Mouse (Mus musculus): ENCODE results near the gene A3galt2. TPM values are rescaled to one million over a fixed set of nuclear protein-coding genes. Genes with fewer than 3 reads are reported as not detected.

The A3galt2 gene
- total RNA-seq, 4 experiments from 2014 or later, result not detected

DNA sequence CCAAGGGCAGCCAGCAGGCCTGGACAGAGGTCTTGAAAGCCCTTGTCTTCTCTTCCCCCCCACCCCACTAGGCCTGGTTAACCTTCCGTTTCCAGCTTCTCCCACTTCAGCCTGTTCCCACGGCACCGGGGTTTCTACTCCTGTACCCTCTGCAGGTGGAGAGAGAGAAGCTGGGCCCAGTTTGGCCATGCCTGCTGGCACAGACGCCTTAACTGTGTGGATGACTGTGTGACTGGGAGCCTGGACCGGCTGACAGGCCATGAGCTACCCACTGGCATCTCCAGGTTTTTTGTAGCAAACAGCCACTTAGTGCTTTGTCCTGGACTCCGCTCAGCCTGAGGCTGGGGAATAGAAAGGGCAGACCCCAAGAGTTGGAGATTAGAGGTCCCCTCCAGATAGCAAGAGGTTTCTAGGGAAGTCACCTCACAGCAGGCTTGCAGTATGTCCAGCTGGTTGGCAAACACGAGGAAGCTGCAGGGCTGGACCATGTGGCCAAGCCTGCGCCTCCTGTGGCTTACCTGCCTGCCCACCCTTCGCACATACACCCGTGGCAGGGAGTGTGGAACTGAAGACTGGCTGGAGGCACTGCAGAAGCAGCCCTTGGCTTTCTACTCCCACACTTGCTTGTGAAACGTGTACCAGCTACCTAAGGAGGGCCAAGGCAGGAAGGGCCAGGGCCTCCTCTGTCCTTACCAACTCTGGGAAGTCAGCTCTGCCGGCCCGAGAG, 3.0 kb upstream of the A3galt2 start:
- DNase-seq (ENCODE audit: low spot score in 2 of 2), result no peak

- DNase-seq (ENCODE audit: low spot score in 2 of 2), result no peak
These were observed 1.6 kb upstream of the A3galt2 start for GRCm38 (mm10) chr4:128753571-128753970.

DNA sequence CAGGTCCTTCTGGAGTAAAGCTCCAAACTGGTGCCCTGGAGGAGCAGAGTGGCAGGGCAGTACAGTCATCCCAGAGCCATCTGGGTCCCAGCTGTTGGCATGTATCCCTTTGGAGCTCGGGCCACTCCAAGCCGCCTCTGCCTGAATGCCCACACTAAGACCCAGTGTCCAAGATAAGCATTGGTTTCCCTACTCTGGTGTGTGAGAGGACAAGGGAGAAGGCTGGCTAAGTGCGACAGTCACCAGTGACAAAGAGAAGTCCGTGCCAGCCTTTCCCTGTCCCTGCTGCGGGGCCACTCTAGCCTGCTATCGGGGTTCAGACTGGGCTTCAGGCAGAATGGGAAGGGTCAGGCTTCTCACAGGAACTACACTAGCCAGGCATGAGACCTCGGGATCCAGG, 736 bp downstream of the A3galt2 start:
- DNase-seq (ENCODE audit: low spot score in 2 of 2), result no peak

DNA sequence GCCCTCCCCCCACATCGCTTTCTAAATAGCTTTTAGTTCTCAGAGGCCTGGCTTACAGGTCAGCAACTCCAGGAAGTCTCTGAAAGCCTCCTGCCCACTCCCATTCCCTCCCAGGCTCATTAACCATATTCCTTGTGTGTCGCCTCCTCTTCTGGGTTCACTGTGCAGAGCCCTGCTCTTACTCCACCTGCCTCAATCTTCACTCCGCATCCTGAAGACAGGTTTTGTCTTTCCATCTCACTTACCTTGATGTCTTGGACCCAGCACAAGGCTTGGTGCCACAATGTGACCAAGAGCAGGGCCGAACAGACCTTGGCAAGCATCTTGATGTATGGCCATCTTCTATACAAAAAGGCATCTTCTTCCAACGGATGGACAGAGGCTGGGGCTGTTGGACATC, 4.0 kb downstream of the A3galt2 start:
- DNase-seq (ENCODE audit: low spot score in 2 of 2), result no peak

DNA sequence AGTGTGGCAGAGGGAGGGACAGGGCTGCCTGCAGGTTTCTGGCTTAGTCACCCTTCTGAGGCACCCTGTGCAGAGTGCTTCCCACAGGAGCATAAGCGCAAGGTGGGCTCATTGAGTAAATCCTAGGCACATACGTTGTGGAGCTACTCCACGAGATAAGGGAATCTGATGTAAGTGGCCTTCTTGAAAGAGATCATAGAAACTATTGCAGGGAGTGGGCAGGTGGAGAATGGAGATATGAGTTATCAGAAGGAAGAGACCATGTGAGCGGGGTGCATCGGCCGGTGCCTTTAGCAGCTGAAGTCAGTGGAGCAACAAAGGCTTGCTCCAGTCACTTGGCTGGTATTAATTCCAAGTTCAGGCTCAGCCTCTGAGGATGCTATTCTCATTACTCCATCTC, 4.9 kb downstream of the A3galt2 start:
- DNase-seq (ENCODE audit: low spot score in 2 of 2), result no peak

- no peak for DNase-seq (ENCODE audit: low spot score in 2 of 2)
These were observed 11.8 kb downstream of the A3galt2 start for GRCm38 (mm10) chr4:128766929-128767328.

- no peak for DNase-seq (ENCODE audit: low spot score in 2 of 2)
These were observed 13.0 kb downstream of the A3galt2 start for GRCm38 (mm10) chr4:128768120-128768519.

DNA sequence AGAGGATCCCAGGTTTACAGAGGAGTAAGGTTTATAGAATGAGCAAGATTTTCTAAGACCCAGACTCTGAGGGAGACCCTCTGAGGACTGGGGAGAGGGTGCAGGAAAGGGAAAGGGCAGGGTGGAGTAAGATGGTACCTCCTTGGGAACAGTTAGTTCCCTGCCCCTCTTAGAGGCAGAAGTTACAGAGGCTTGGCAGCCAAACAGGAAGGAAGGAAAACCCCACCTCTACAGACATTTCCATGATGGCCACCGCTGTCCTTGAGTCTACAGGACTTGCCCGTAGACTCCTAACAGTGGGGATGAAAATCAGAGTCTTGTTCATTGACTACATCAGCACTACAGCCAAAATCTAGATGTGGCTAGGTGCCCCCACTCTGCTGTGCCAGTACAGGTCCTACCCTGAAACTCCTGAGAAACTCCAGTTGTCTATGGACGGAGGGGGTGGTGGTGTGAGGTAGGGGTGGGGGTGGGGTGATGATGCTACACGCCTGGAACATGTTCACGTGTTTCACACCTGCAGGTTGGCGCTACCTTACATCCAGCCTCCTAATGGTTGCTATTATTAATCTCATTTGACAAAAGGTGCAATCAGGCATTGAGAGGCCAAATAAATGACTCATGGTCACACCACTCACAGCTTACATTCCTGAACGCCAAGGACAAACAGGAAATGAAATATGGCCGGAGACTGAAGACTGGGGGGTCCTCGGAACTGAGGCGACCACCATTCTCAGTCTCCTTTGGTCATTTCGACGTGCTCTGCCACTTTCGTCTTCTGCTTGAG, 14.6 kb downstream of the A3galt2 start:
- no peak for DNase-seq (ENCODE audit: low spot score in 2 of 2)

- DNase-seq (ENCODE audit: low spot score in 2 of 2), result no peak
These were observed 15.5 kb downstream of the A3galt2 start for GRCm38 (mm10) chr4:128770698-128771097.

DNA sequence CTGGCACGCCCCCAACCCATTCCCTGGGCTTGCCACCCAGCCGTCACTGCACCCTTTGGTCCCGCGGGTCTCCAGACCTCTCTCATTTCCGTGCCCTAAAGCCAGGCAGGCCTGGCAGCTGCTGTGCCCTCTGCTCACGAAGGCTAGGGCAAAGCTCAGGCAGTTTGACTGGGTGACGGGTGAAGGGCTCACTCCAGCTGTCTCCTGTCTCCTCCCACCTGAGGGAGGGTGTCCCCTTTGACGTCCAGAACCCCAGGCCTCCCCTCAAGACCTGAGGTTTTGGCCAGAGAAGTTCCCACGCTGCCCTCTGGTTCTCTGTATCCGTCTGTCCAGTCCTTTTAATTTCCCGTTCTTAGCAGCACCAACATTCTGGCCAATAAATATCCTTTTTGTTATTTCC, 18.7 kb downstream of the A3galt2 start:
- no peak for DNase-seq (ENCODE audit: low spot score in 2 of 2)

DNA sequence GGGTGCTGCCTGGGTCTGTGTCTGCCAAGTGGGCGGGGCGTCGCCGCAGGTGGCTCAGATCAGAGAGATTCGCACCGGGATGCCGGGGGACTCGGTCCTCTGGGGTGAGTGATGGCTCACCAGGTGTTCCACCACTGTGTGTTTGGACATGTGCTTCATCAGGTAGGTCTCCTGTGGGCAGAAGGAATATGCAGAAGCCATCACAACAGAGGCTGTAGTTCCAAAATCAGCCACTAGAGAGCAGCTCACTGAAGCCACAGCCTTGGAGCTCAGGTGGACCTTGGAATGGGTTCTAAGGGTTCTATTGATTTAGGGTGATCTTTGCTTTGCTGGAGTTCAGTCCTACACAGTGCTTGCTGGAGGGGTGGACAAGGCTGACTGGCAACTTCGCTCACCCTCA, 19.3 kb downstream of the A3galt2 start:
- no peak for DNase-seq (ENCODE audit: low spot score in 2 of 2)

- peak; percentile 54 to 59 for DNase-seq (ENCODE audit: low spot score in 2 of 2)
These were observed 21.6 kb downstream of the A3galt2 start for GRCm38 (mm10) chr4:128776568-128777289.

- DNase-seq (ENCODE audit: low spot score in 2 of 2), result no peak
These were observed 22.4 kb downstream of the A3galt2 start for GRCm38 (mm10) chr4:128777593-128777992.

DNA sequence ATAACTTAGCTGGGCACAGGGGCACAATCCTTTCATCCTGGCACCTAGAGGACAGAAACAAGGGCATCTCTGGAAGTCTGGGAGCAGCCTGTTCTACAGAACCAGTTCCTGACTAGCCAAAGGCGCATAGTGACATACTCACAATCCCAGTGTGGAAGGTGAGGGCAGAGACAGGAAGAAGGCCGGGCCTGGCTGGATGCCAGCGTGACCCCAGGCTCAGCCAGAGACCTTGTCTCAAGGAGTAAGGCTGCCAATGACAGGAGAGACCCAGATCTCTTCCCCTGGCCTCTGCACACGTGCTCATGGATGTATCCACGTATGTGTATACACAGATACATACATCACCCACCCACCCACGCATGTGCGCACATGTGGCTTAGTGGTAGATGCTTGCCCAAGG, 26.9 kb downstream of the A3galt2 start:
- no peak for DNase-seq (ENCODE audit: low spot score in 2 of 2)

DNA sequence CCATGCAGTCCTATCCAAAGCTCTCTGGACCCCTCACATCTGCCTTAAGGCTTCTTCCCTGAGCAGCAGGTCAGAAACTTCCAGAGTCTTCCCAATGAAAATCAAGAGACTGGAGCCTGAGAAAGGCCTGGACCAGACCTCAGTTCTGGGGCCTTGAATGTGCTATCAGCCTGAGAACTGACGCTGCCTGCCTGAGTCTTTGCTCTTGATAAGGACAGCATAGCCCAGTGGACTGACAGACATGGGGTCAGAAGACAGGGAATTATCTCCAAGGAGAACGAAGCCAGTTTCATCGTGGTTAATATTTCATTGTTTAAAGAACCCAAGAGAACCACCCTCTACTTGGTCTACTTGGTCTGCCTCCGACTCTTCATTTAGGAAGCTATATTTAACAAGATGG, 27.5 kb downstream of the A3galt2 start:
- DNase-seq (ENCODE audit: low spot score in 2 of 2), result no peak

GRCm38 (mm10) chr4:128784950-128785631, 29.9 kb downstream of the A3galt2 start:
- no peak for DNase-seq (ENCODE audit: low spot score in 2 of 2)

GRCm38 (mm10) chr4:128785921-128786654, 30.9 kb downstream of the A3galt2 start:
- DNase-seq (ENCODE audit: low spot score in 2 of 2), result no peak

GRCm38 (mm10) chr4:128787023-128787939, 32.1 kb downstream of the A3galt2 start:
- no peak for DNase-seq (ENCODE audit: low spot score in 2 of 2)

GRCm38 (mm10) chr4:128788108-128788507, 32.9 kb downstream of the A3galt2 start:
- no peak for DNase-seq (ENCODE audit: low spot score in 2 of 2)

GRCm38 (mm10) chr4:128789646-128790045, 34.5 kb downstream of the A3galt2 start:
- no peak for DNase-seq (ENCODE audit: low spot score in 2 of 2)
